Mouse (Mus musculus) heart, postnatal 0 days (tissue): ENCODE results near the gene Clec2g.

ENCODE experiments used
- CTCF ChIP-seq: IDR thresholded peaks from 2 replicates; pipeline ENCODE4 v1.5.1; 2016; ENCODE audit warnings: antibody characterized with exemption, control low read depth, low read depth
- EP300 ChIP-seq: IDR thresholded peaks from 2 replicates; pipeline ENCODE4 v1.6.1; 2016; ENCODE audit warnings: antibody characterized with exemption, low read depth

DNA sequence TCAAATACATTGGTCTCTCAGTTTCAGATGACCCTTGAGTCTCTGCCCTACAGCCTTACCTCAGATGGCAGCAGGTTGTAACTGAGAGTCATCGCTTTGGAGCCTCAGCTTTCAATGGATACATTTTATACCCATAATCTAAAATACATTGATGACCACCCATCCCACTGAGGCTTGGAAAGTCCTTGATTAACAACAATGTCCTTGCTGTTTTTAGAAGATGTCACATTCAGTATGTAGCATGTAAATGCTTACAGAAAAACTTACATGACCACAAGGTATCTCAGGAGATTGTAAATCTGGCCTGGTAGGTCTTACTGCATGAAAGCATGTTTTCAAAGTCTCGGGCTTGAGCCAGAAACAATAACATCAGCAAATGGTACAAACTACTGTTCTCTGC is 96.8 kb downstream of the Clec2g start:
- TF ChIP-seq EP300 (no peak), CTCF (no peak)
